Mouse (Mus musculus): ENCODE results near the gene Ppp1r3d.

Ppp1r3d gene

DNA sequence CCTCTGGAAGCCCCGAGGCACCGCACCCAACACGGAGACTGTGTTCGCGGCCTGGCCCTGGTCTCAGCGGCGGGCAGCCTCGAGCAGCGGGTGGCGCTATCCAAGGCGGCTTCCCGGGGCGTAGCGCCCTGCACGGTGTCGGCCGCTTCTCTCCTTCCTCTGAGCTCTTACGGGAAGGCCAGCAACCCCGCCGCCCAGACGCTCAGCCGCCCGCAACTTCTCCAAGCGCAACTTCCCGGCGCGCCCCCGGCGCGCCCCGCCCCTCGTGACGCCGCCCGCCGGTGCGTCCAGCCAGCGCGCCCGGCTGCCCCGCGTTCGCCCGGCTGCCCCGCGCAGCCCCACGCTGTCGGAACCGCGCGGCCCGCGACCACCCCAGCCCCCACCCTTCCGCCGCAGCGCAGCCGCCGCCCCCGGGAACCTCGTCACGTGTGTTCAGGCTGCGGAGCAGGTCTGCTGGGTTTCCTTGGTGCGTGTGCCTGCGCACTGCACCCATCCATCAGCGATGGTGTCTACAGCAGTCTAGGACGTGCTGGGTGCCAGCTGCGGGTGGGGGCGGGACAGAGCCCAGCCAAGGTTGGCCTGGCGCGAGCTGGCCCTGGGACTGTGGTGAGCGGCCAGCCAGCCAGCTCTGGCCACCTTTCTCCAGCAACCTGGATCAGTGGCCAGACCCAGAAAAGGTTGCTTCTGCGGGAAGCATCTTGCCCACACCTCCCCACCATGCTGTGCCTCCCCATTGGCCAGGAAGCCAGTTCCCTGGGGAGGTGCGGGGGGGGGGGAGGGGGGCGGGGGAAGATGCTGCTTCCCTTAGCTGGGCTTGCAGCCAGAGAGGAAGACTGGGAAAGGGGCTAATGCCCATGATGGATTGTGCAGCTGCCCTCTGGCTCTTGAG, at the start of gene Ppp1r3d, which contains the start of gene Fam217b:
Gene Ppp1r3d, minus strand, starts transcription at position 212 of the 889 bp plus-strand sequence.
Gene Fam217b, plus strand, starts transcription at position 264 of the 889 bp plus-strand sequence.
- peak; percentile 32 for DNase-seq

DNA sequence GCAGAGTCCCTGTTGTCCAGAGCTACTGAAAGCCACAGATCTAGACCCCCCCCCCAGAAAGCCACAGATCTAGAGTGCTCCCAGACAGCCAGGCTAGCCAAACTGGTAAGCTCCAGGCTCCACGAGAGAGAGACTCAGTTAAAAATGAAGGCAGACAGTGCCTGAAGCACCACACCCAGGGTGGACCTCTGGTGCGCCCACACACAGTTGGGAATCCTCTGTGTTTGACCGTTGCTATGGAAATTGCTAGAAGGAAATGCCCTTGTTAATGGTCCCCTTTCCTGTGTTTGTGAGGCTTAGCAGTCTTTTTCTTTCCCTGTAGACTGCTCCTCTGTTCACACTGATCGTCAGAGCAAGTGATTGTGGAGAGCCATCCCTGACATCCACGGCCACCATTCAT, 46.1 kb upstream of the Ppp1r3d start:
- no peak for DNase-seq

DNA sequence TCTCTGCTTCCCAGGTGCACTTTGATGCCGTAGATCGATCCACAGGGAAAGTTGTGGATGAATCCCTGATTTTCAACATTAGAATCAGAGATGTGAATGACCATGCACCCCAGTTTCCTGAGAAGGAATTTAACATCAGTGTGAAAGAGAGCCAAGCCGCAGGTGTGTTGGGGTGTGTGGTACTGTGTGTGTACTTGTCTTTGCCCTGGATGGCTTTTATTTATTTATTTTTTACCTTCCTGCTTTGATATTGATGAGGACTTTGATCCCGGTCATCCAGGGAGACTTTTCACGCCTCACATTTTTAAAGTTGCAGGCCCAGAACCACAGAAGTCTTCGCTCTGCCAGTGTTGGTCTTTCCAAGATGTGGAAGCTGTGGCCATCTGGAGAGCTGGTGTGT, 43.1 kb upstream of the Ppp1r3d start:
- DNase-seq = no peak

DNA sequence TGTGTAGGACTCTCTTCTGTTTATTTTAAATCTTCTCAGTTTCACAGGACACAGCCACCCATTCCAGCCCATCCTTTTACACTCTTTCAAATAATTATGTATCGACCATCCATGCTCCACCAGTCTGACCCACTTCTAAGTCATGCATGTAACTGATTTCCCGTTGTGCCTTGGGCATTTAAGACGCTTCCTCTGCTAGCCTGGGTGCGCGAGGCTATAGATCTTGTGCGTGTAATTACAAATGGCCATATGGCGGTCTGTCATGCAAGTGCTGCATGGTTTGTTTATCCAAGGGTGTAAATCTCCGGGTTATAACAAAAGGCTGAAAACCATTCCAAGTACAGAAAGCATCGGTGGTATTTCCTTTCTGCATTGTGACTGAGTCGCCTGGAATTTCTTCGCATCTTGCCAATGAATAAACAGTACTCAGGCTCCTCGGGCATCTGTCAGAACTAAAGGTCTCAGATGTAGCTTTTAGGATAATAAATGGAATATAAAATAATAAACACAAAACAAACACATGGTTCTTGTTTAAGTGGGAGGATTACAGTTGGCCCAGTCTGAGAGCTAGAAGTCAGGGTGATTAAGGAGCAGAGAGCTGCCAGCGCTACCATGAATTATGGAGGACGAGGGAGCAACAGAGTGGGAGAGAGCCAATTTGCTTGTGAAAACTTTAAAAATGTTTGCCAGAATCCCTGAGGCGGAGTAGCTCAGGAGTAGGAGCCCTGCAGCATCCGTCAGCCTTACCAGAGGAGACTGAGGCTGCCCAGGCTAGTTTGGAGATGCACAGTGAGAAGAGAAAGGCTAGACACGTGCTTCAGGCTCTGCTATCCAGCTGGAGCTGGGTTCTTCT, 40.6 kb upstream of the Ppp1r3d start:
- DNase-seq = no peak

DNA sequence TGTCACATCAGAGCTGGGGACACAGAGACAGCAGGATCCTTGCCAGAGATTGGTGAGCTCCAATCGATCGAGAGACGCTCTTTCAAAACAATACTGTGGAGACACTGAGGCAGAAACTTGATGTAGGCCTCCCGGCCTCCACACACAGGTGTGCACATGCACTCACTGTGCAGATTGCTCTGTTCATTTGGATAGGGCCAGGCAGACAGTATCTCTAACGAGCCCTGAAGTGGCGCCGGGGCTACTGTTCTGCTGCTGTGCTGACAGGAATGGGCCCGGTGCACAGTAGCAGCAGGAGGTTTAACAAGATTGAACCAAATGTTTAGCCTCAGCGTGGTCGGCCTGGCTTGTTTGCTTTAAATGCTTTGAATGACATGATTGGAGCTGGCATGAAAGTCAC, 36.7 kb upstream of the Ppp1r3d start:
- no peak for DNase-seq

DNA sequence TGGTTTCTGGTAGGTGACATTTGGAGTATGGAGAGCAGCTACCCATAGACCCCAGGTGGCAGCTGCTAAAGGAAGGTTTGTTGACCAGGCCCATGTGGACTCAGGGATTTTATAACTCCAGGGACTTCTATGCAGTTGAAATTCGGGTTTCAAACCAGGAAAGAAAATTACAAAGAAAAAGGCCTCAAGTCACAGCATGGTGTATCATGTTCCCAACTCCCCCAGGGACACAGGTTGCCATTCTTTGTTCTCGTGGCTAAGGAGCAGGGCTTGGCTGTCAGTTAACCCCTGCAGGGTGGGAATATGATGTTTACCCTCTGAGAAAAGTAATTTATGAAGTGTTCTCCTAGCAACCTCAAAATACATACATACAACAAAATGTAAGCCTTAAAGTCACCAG, 36.0 kb upstream of the Ppp1r3d start:
- DNase-seq = no peak

DNA sequence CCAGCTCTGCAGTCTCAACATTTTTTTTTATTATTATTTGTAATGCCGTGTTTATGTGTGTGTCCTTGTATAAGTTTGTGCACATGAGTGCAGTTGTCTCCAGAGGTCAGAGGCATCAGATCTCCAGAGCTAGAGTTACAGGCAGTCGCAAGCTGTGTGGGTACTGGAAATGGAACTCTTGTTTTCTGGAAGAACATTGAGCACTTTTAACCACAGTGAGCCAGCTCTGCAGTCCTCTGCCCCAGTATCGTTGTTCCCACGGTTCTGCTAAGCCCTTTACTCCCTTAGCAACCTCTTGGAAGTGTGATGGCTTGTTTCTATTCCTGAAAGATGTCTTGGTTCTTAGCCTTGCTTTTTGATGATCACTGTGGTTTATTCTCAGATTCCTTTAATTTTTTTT, 35.1 kb upstream of the Ppp1r3d start:
- no peak for DNase-seq

DNA sequence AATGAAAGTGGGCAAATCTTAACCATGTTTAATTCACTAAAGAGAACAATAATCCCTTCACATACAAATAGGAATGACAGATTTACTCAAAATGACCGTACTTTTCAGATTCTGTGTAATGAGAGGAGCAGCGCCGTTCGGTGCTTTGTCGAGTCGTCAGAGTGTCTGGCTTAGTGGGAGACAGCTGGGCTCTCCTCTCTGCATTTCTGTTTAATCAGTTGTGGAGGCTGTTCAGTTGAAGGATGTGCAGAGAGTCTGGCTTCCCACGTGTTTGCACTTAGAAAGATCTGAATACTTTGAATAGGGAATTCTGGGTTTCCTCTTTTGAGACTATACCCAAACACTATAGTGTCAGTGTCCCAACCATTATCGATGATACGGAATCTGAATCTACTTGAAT, 23.0 kb upstream of the Ppp1r3d start:
- DNase-seq = no peak

DNA sequence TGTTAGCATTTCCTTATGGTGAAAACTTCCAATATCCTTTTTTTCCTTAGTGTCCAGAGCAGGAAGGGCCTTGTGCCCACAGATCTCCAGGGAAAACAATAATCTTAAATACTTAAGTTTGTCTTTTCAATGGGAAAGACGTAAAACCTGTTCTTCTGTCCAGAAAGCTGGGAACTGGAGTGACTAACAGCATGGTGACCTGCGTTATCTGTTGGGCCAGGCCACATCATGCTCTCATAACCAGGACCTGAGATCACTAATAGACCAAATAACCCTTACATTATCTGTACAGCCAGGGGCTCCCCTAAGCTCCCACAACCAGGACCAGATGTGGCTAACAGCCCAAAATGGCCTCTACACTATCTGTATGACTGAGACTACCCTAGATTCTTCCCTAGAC, 19.6 kb upstream of the Ppp1r3d start:
- no peak for DNase-seq

DNA sequence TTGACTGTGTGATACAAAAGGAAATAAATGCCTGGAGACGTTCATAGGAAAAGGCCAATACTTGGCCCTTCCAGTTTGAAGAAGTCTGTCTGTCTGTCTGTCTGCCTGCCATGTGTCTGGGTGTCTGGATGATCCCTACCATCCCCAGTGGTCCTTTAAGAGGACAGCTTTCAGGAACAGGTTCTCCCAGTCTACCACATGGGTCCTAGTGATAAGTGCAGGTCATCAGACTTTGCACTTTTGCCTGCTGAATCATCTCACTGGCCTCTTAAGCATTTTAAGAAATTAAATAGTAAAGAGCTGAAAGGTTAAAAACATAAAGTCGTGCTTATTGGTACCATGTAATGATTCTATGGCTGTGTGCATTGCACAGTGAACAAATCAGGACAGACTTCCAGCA, 19.2 kb upstream of the Ppp1r3d start:
- DNase-seq = no peak

DNA sequence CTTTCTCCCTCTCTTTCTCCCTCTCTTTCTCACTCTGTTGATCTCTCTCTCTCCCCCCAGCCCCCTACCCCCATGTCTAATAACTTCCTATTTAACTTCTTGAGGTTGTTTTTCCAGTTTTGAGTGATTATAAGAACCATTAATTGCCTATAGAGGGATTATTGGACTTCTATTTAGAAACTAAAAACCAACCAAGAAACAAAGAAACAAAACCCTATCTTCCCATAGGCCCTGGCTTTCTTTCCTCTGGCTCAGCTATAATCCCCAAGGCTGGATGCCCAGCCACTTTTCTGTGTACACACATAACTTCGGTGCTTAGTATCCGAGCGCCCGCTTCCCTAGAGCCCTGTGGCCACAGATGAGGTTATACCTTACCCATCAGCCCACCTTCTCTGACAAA, 16.0 kb upstream of the Ppp1r3d start, which contains the start of gene Cdh26:
Gene Cdh26, plus strand, starts transcription at position 301 of the 400 bp plus-strand sequence.
- DNase-seq = no peak

DNA sequence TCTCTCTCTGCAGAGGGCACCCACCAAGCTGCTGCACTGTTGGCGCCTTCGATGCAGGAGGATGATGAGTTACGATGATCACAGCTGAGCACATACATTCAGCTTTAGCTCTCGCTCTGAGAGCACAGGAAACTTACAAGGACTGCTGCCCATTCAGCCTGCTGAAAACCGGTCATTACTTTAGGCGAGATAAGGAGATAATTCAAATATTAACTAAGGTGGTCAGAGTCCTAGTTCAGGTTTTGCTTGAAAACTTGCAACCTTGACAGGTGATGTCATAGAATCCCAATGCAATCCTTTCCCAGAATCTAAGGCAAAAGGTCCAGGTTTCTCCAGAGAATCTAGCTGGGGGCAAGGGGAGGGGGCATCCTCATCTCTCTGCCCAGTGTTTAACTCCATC, 15.2 kb upstream of the Ppp1r3d start:
- no peak for DNase-seq

DNA sequence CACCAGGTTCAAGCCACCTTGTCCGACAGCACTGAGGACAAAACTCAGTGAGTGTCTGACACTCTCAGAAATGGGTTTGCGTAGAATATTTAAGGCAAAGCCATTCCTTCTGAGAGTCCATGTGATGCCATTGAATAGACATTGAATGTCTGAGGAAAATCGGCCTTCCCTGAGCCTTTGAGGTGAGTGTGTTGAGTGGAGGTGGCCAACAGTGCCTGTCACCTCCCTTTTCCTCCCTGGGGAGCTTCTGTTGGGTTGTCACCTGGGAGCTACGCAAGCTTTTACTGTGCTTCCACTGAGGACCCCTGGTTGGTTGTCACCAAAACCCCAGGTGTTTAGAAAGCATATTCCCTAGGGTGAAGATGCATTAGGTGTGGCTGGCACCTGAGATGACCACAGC, 14.4 kb upstream of the Ppp1r3d start:
- no peak for DNase-seq

DNA sequence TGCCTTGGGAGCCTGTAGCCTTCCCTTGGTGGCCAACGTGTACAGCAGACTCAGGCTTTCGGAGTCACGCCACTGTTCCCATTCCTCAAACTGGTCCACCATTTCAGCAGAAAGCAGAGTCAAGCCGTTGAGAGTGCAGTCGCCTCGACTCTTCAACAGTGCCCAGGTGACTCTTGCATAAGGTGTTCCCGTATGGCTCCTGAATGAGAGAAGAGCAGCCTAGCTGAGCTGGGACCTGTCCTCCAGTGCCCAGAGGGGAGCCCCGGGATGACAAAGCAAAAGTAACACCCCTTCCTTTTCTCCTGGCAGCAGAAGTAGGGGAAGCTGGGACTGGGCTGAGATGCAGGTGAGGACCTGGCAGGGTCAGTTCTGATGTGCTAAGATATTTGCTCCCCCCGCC, 13.9 kb upstream of the Ppp1r3d start:
- no peak for DNase-seq

DNA sequence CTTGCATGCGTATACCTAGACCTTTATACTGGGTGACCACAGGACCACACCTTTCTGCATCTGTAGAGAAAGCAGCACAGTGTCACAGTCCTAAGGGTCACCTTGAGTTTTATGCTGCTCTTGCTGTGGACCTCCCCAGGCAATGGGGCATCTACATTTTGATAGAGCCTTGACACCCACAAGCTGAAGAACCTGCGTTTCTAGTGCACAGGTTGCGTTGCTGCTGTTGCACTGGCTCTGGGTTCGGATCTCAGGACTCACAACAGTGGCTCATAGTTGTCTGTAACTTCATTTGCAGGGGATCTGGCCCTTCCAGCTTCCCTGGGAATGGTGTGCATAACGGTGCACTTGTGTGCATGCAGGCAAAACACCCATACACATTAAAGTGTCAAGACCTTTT, 12.9 kb upstream of the Ppp1r3d start:
- DNase-seq = no peak

DNA sequence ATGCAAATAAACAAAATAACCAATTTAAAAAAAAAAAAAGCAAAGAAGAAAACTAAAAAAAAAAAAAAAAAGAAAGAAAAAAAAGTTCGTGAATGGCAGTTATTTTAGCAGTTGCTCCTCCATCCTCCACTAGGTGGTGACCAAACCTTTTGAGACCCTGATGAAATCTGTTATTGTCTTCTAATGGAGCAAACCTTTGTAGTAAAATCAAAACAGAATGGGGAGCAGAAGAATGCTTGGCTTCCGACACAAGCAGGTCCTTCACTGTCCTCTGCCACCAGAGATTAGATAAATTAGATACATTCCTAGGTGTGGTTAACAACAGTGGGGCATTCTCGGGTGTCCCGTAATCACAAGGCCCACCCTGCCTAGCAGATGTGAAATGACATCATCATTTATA, 12.0 kb upstream of the Ppp1r3d start:
- DNase-seq = no peak

DNA sequence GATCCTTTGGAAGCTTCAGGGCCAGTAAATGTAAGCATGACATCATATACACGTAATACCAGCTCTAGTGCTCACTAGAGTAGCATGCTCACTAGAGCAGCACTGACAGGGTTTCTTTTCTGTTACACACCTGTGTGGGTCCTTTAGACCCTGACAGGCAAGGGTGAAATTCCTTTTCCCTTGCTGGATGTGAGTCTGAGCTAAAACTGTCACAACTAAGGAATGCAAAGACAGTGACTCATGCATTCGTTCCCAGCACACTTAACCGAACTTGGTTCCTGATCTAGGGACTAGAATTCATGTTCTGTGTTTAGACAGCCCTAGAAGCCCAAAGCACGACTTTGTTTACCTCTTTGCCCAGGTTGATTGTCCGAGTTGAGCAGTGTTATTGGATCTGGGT, 9.0 kb upstream of the Ppp1r3d start:
- DNase-seq = no peak

DNA sequence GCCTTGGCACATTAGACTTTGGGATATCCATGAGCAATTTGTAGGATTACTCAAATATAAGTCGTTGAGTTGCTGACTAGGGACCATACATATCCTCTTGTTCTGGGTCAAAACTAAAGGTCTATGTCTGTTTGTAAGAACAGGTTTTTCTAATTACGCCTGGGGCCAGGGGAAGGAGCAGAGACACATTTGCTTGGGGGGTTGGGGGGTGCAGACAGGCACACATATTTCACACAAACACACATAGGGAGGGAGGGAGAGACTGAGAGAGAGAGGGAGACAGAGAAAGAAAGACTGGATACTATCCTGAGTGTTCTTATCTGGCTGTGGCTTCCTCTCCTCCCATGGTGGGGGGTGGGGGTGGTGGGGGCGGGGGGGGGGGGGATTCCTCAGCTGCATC, 7.9 kb upstream of the Ppp1r3d start:
- no peak for DNase-seq

DNA sequence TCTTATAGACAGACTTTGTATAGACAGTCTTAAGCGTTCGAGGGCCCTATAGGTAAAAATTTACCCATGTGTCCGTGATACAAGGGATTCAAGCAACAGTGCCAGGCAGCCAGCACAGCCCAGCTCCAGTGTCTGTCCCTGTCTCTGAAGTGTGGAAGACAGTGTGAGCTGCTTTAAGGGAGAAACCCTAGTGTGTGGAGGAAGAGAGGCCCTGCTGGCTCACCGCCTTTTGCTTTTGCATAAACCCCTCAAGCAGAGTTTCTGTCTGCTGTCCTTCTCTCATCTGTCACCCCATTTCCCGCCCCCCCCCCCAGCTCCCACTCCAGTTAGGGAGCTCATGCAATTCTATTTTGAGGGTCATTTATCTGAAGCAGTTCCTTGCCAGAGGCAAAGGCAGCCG, 7.3 kb upstream of the Ppp1r3d start:
- DNase-seq = no peak

DNA sequence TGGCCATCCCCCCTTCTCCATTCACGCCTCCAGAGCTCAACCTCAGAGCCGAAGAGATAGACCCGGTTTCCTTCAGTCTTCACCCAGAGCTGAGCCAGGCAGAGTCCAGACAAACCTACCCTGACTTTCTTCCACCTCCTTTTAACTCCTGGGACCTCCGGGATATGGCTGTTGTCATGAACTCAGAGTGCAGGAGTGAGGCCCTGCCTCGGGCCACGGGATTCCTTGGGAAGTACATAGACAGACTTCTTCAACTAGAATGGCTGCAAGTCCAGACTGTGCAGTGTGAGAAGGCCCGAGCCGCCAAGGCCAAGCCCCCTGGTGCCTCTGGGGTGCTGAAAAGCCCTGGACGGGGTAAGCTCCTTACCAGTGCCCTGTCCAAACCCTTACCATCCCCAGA, 6.3 kb upstream of the Ppp1r3d start:
- no peak for DNase-seq

DNA sequence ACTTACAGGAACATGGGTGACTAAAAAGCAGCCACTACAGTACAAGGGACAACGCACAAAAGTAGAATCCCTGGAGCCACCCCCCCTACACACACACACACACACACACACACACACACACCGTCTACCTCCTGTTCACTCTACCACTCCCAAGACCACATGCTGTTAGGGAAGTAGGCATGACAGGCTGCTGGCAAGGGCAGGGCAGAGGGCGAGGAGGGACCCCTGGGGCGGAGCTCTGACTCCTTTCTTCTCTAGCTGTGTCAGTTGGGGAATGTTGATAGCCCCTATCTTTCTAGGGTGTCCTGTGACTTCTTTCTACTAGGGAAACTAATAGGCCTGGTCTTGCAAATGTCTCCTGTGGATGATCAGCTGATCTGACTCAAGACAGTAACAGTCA, 2.7 kb upstream of the Ppp1r3d start:
- DNase-seq = no peak

DNA sequence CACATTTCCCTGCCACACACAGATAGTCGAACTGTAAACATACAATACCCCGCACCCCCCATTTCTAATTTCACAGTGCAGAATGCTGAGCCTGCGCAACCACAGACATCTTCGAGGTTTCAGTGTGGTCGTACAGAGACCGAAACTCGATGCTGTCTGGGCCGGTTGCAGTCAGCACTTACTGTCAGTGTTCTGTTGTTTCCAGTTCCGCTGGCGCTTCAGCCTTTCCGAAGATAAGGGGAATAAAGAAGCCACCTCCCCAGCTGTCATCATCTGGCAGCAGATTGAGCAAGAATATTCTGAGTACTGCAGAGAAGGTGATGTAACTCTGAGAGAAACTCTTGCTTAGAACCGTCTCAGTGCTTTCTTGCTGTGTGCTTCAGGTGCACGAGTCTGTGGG, 2.2 kb upstream of the Ppp1r3d start:
- DNase-seq = no peak

DNA sequence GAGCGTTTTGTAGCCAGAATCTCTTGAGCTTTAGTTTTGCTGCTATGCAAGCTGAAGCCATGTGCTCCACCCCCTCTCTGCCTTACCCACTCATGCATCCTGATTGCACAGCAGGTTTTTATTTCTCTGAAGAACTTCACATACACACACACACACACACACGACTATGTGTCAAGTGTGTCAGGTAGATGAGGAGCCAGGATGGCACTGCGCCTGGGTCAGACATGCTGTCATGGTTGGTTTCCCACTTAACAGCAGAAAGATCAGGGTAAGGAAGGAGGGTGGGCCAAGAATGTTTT, 827 bp upstream of the Ppp1r3d start:
- peak; percentile 40 for DNase-seq
